Mouse (Mus musculus) hindbrain, embryonic 16.5 days (tissue): ENCODE measurements at regions not wholly inside any gene's neighbourhood (a gene's known extent, or its start where the extent isn't known, plus 50 kb on each side); places are given as distances from the start of the nearest gene placed in this dataset.

Source experiments
- ATAC-seq: fragments of 200-750 bp; cut with Nextera tagmentation; 2 replicates; pipeline ENCODE4 v1.8.0; 2017; ENCODE audit warnings: moderate TSS enrichment, moderate library complexity
- H3K27ac ChIP-seq: fragments of 300-500 bp; sonication (generic); 2 replicates; pipeline ENCODE4 v1.5.1; 2014; ENCODE audit warnings: low read depth, mild to moderate bottlenecking, control low read depth, low read length, moderate library complexity
- H3K27me3 ChIP-seq: fragments of 300-500 bp; sonication (generic); replicated peaks from 2 replicates; pipeline ENCODE4 v1.6.1; 2014; ENCODE audit warnings: low read length; ENCODE audit not compliant: control insufficient read depth, insufficient read depth
- H3K36me3 ChIP-seq: fragments of 300-500 bp; sonication (generic); 2 replicates; pipeline ENCODE4 v1.6.1; 2014; ENCODE audit warnings: mild to moderate bottlenecking, low read length, moderate library complexity, mixed read lengths; ENCODE audit not compliant: control insufficient read depth, insufficient read depth
- H3K4me1 ChIP-seq: fragments of 300-500 bp; sonication (generic); 2 replicates; pipeline ENCODE4 v1.6.1; 2014; ENCODE audit warnings: low read depth, low read length; ENCODE audit not compliant: control insufficient read depth, insufficient read depth
- H3K4me2 ChIP-seq: fragments of 300-500 bp; sonication (generic); 2 replicates; pipeline ENCODE4 v1.6.1; 2014; ENCODE audit warnings: mild to moderate bottlenecking, low read length, control low read depth, moderate library complexity
- H3K4me3 ChIP-seq: fragments of 300-500 bp; sonication (generic); 2 replicates; pipeline ENCODE4 v1.5.1; 2014; ENCODE audit warnings: mild to moderate bottlenecking, low read length, control low read depth, moderate library complexity
- H3K9ac ChIP-seq: fragments of 300-500 bp; sonication (generic); 2 replicates; pipeline ENCODE4 v1.6.1; 2014; ENCODE audit warnings: low read depth, mild to moderate bottlenecking, control low read depth, low read length, moderate library complexity
- H3K9me3 ChIP-seq: fragments of 300-500 bp; sonication (generic); 2 replicates; pipeline ENCODE4 v1.6.1; 2014; ENCODE audit warnings: mild to moderate bottlenecking, low read length, moderate library complexity; ENCODE audit not compliant: control insufficient read depth
- WGBS: fragments of 180-500 bp; shearing (Covaris S2); extraction: QIAGEN DNeasy Blood & Tissue Kit; methylation state at CpG from one replicate; pipeline ENCODE4 v1.1.7; 2014; 5-methylcytosine and 5-hydroxymethylcytosine counted together

- H3K9me3 ChIP-seq, result no peaks in the 10 kb centered on the region
- H3K9ac ChIP-seq, result no peak overlapping the region
- no peaks in the 10 kb centered on the region for H3K4me1 ChIP-seq
- H3K27me3 ChIP-seq, result no peaks in the 10 kb centered on the region
- no peak overlapping the region for H3K4me2 ChIP-seq
- no peak overlapping the region for H3K4me3 ChIP-seq
- WGBS, result 68% methylated on average over 11 of the region's 11 CpGs
- no peaks in the 10 kb centered on the region for H3K36me3 ChIP-seq
- no peak for ATAC-seq
- no peak overlapping the region for H3K27ac ChIP-seq
These were observed 259.5 kb upstream of the Tbx3 start for GRCm38 (mm10) chr5:119410966-119411365.

DNA sequence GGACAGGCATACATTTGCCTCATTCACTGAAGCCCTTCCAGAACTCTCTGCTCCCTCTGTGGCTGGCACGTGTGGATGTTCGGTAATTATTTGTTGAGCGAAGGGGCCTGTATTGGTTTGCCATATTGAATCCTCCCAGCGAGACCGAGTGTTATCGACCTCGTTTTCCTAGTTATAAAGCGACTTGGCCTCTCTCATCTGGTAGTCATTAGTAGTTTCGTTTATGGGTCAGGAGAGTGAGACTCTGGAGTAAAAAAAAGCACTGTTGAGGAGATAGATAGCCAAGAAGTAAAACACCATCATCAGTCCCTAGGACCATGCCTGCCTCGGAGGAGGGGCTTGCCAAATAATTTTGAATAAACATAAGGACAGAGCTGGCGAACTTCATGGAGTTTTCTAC, 254.6 kb upstream of the Tbx3 start:
- ATAC-seq, result no peak
- Histone ChIP-seq H3K27ac (no peak overlapping the region), H3K27me3 (no peaks in the 10 kb centered on the region), H3K9ac (no peak overlapping the region), H3K4me3 (no peak overlapping the region), H3K4me2 (no peak overlapping the region), H3K4me1 (no peaks in the 10 kb centered on the region), H3K36me3 (no peaks in the 10 kb centered on the region), H3K9me3 (no peaks in the 10 kb centered on the region)
- 87% methylated on average over 11 of the region's 11 CpGs for WGBS

GRCm38 (mm10) chr5:119418486-119418885, 252.0 kb upstream of the Tbx3 start:
- no peak overlapping the region for H3K4me3 ChIP-seq
- H3K27ac ChIP-seq, result no peak overlapping the region
- 63% methylated on average over 5 of the region's 5 CpGs for WGBS
- H3K27me3 ChIP-seq, result no peaks in the 10 kb centered on the region
- no peak for ATAC-seq
- H3K4me1 ChIP-seq, result no peaks in the 10 kb centered on the region
- H3K9me3 ChIP-seq, result no peaks in the 10 kb centered on the region
- H3K36me3 ChIP-seq, result no peaks in the 10 kb centered on the region
- H3K4me2 ChIP-seq, result no peak overlapping the region
- H3K9ac ChIP-seq, result no peak overlapping the region

GRCm38 (mm10) chr5:119427511-119428019, 242.9 kb upstream of the Tbx3 start:
- H3K4me1 ChIP-seq, result no peaks in the 10 kb centered on the region
- H3K36me3 ChIP-seq, result no peaks in the 10 kb centered on the region
- no peak overlapping the region for H3K4me2 ChIP-seq
- H3K27me3 ChIP-seq, result no peaks in the 10 kb centered on the region
- H3K27ac ChIP-seq, result no peak overlapping the region
- WGBS, result 88% methylated on average over 12 of the region's 12 CpGs
- H3K4me3 ChIP-seq, result no peak overlapping the region
- H3K9me3 ChIP-seq, result peaks cover 3% of the 10 kb centered on the region; the same call in 1 of the 2 replicates
- no peak for ATAC-seq
- H3K9ac ChIP-seq, result no peak overlapping the region

- Histone ChIP-seq H3K4me3 (no peak overlapping the region), H3K27me3 (no peaks in the 10 kb centered on the region), H3K4me1 (no peaks in the 10 kb centered on the region), H3K9ac (no peak overlapping the region), H3K4me2 (no peak overlapping the region), H3K36me3 (no peaks in the 10 kb centered on the region), H3K27ac (no peak overlapping the region), H3K9me3 (peaks cover 3% of the 10 kb centered on the region; the same call in 1 of the 2 replicates)
- no peak for ATAC-seq
- 86% methylated on average over 9 of the region's 9 CpGs for WGBS
These were observed 239.2 kb upstream of the Tbx3 start for GRCm38 (mm10) chr5:119431271-119431756.

DNA sequence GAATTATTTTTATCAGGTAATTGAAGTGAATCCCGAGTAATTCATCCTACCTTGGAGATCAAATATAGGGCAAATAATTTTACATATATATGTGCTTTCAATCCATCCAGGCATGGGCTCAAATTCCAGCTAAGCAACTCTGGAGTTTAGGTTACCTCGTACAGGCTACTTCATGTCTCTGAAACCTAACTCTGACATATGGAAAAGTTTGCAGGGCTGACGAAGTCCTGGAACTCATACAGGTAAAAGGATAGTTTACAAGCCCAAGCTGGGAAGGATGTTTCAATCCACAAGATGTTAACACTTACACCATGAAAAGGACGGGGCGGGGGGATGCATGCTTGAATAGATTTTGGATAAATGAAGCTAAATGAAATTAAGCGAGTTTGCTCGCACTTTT, 235.9 kb upstream of the Tbx3 start:
- Histone ChIP-seq H3K4me2 (no peak overlapping the region), H3K36me3 (no peaks in the 10 kb centered on the region), H3K4me1 (no peaks in the 10 kb centered on the region), H3K27me3 (no peaks in the 10 kb centered on the region), H3K9ac (no peak overlapping the region), H3K9me3 (peaks cover 3% of the 10 kb centered on the region; the same call in 1 of the 2 replicates), H3K4me3 (no peak overlapping the region), H3K27ac (no peak overlapping the region)
- 56% methylated on average over 7 of the region's 7 CpGs for WGBS
- ATAC-seq, result no peak

- no peak for ATAC-seq
- H3K27ac ChIP-seq, result no peak overlapping the region
- no peaks in the 10 kb centered on the region for H3K9me3 ChIP-seq
- no peaks in the 10 kb centered on the region for H3K36me3 ChIP-seq
- H3K4me1 ChIP-seq, result no peaks in the 10 kb centered on the region
- H3K9ac ChIP-seq, result no peak overlapping the region
- 88% methylated on average over 4 of the region's 4 CpGs for WGBS
- no peaks in the 10 kb centered on the region for H3K27me3 ChIP-seq
- no peak overlapping the region for H3K4me2 ChIP-seq
- no peak overlapping the region for H3K4me3 ChIP-seq
These were observed 222.0 kb upstream of the Tbx3 start for GRCm38 (mm10) chr5:119448494-119448893.

- no peaks in the 10 kb centered on the region for H3K36me3 ChIP-seq
- no peaks in the 10 kb centered on the region for H3K27me3 ChIP-seq
- no peak overlapping the region for H3K4me2 ChIP-seq
- H3K9ac ChIP-seq, result no peak overlapping the region
- H3K4me1 ChIP-seq, result no peaks in the 10 kb centered on the region
- WGBS, result 55% methylated on average over 7 of the region's 7 CpGs
- H3K27ac ChIP-seq, result no peak overlapping the region
- no peak for ATAC-seq
- H3K4me3 ChIP-seq, result no peak overlapping the region
- H3K9me3 ChIP-seq, result no peaks in the 10 kb centered on the region
These were observed 221.3 kb upstream of the Tbx3 start for GRCm38 (mm10) chr5:119449166-119449565.

- no peaks in the 10 kb centered on the region for H3K27me3 ChIP-seq
- WGBS, result 74% methylated on average over 3 of the region's 3 CpGs
These were observed 210.7 kb upstream of the Tbx3 start for GRCm38 (mm10) chr5:119459751-119460150.

More at GRCm38 (mm10) chr5:119459751-119460150, 210.7 kb upstream of the Tbx3 start:
- no peak for ATAC-seq
- H3K9ac ChIP-seq, result no peak overlapping the region
- H3K4me2 ChIP-seq, result no peak overlapping the region
- H3K27ac ChIP-seq, result no peak overlapping the region
- H3K4me3 ChIP-seq, result no peak overlapping the region
- H3K36me3 ChIP-seq, result no peaks in the 10 kb centered on the region
- no peaks in the 10 kb centered on the region for H3K9me3 ChIP-seq
- no peaks in the 10 kb centered on the region for H3K4me1 ChIP-seq
